Mouse (Mus musculus): ENCODE measurements around the gene Csnk1g1.

DNA sequence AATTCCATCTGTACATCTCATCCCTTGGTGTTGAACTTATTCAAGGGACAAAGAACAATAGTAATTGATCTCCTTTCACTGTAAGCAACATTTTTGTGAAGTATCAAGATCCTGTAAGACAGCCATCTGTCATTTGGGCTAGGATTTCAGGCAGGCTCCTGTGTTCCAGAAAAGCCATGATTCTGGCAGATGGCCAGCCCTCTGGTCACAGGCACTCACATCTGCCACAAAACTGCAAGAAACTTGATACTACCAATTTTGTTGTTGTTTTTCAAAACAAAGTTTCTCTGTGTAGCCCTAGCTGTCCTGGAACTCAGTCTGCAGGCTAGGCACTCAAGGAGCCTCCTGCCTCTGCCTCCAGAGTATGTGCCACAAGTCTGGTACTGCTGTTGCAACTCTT lies 67.2 kb downstream of the Csnk1g1 start:
- no peak for TF ChIP-seq GATA1 (IDR thresholded peaks at IDR 0.05; ENCODE audit: borderline replicate concordance, low read length)
- TF ChIP-seq FLI1 (IDR thresholded peaks at IDR 0.05; ENCODE audit: low read length): no peak

Data from megakaryocyte, embryonic 14.5 days (primary cell).